Mouse (Mus musculus): ENCODE measurements around the gene Cdh1.
"Not testable (repeated sequence)": the region's sequence is repeated elsewhere in the genome, so short reads cannot be mapped to it uniquely, and the experiment has no call there.

Cdh1 gene

GRCm38 (mm10) chr8:106592458-106592857 lies 10.7 kb upstream of the Cdh1 start:
- DNase-seq (ENCODE audit: low read depth, low spot score) = no peak

GRCm38 (mm10) chr8:106595623-106596022 lies 7.5 kb upstream of the Cdh1 start:
- DNase-seq (ENCODE audit: low read depth, low spot score) = not testable (repeated sequence)

GRCm38 (mm10) chr8:106597067-106597466 lies 6.1 kb upstream of the Cdh1 start:
- DNase-seq (ENCODE audit: low read depth, low spot score) = no peak

GRCm38 (mm10) chr8:106599265-106599979 lies 3.7 kb upstream of the Cdh1 start:
- no peak for DNase-seq (ENCODE audit: low read depth, low spot score)

GRCm38 (mm10) chr8:106603933-106604332 lies 782 bp downstream of the Cdh1 start:
- no peak for DNase-seq (ENCODE audit: low read depth, low spot score)

GRCm38 (mm10) chr8:106605657-106606056 lies 2.5 kb downstream of the Cdh1 start:
- DNase-seq (ENCODE audit: low read depth, low spot score) = no peak

- no peak for DNase-seq (ENCODE audit: low read depth, low spot score)
These were observed 3.0 kb downstream of the Cdh1 start for GRCm38 (mm10) chr8:106606121-106606520.

GRCm38 (mm10) chr8:106606601-106607145 lies 3.5 kb downstream of the Cdh1 start:
- no peak for DNase-seq (ENCODE audit: low read depth, low spot score)

- DNase-seq (ENCODE audit: low read depth, low spot score) = not testable (repeated sequence)
These were observed 4.6 kb downstream of the Cdh1 start for GRCm38 (mm10) chr8:106607783-106608182.

- no peak for DNase-seq (ENCODE audit: low read depth, low spot score)
These were observed 5.3 kb downstream of the Cdh1 start for GRCm38 (mm10) chr8:106608425-106608824.

- DNase-seq (ENCODE audit: low read depth, low spot score) = no peak
These were observed 6.1 kb downstream of the Cdh1 start for GRCm38 (mm10) chr8:106609076-106609903.

- no peak for DNase-seq (ENCODE audit: low read depth, low spot score)
These were observed 7.9 kb downstream of the Cdh1 start for GRCm38 (mm10) chr8:106610958-106611640.

- no peak for DNase-seq (ENCODE audit: low read depth, low spot score)
These were observed 8.9 kb downstream of the Cdh1 start for GRCm38 (mm10) chr8:106612047-106612446.

GRCm38 (mm10) chr8:106614704-106615103 lies 11.6 kb downstream of the Cdh1 start:
- no peak for DNase-seq (ENCODE audit: low read depth, low spot score)

- no peak for DNase-seq (ENCODE audit: low read depth, low spot score)
These were observed 12.6 kb downstream of the Cdh1 start for GRCm38 (mm10) chr8:106615661-106616299.

GRCm38 (mm10) chr8:106616679-106617078 lies 13.5 kb downstream of the Cdh1 start:
- DNase-seq (ENCODE audit: low read depth, low spot score) = no peak

- no peak for DNase-seq (ENCODE audit: low read depth, low spot score)
These were observed 14.0 kb downstream of the Cdh1 start for GRCm38 (mm10) chr8:106617196-106617595.

- no peak for DNase-seq (ENCODE audit: low read depth, low spot score)
These were observed 14.7 kb downstream of the Cdh1 start for GRCm38 (mm10) chr8:106617865-106618264.

- no peak for DNase-seq (ENCODE audit: low read depth, low spot score)
These were observed 15.2 kb downstream of the Cdh1 start for GRCm38 (mm10) chr8:106618324-106618723.

- no peak for DNase-seq (ENCODE audit: low read depth, low spot score)
These were observed 16.5 kb downstream of the Cdh1 start for GRCm38 (mm10) chr8:106619549-106620245.

- DNase-seq (ENCODE audit: low read depth, low spot score) = no peak
These were observed 17.3 kb downstream of the Cdh1 start for GRCm38 (mm10) chr8:106620488-106620887.

Measured in WW6 (cell line).